Mouse (Mus musculus): ENCODE measurements around the gene Map3k3. TPM values are rescaled to one million over a fixed set of nuclear protein-coding genes. Genes with fewer than 3 reads are reported as not detected.
A peak's percentile ranks its signal among the peaks of the same experiment; 100 is the strongest.

Map3k3 gene
- polyA plus RNA-seq, 1 experiment = 3.5 TPM

GRCm38 (mm10) chr11:106193371-106194154, 109.2 kb downstream of the Map3k3 start:
- TF ChIP-seq GATA1 (IDR thresholded peaks at IDR 0.05; ENCODE audit: low read length) = no peak

DNA sequence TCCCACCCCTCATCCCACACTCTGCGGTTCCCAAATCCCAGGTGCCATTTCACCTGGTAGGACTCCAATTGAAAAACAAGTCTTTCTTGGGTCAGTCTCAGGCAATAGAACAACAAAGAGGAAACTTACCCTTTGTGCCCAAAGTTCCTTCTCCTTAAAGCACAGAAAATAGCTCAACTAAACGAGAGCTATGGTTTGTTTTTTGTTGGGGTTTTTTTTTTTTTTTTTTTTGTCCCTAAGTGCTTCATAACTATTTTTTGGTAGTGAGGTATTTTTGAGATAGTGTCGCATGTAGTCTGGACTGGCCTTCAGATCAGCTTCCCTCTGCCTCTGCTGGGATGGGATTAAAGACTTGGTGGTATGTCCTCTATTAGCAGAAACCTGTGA, 109.7 kb downstream of the Map3k3 start:
- TF ChIP-seq GATA1 (IDR thresholded peaks at IDR 0.05; ENCODE audit: low read length) = no peak

DNA sequence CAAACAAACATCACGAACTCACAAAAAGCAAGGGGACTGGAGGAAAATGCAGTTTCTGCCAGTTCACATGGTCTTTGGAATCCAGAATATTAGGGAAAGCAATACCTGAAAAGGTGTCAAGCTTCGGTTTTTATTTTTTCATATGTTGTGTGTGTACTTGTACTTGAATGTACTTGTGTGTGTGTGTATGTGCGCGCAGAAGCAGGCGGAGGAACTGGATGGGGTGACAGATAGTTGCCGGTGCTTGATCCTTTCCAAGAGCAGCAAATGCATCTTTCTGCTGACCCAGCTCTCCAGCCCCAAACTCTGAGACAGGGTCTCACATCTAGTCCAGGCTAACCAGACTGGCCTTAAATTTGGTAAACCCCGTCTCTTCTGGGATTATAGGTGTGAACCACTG, 110.5 kb downstream of the Map3k3 start:
- TF ChIP-seq GATA1 (IDR thresholded peaks at IDR 0.05; ENCODE audit: low read length) = no peak

DNA sequence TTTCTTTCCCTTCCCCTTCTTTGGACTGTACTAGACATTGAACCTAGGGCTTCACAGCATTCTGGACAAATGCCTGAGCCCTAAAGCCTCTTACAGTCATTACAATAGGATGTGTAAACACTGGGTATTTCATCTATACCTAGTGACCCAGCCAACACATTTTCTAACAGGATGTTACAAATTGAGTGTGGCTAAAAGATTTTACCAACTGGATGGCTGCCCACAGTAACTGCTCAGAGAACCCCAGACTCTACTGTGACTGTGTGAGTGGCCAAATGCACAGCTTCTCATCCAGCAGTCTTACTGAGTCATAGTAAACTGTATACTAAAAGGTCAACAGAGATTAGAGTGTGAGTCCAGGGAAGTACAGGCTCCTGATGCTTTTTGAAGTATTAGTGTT, 110.9 kb downstream of the Map3k3 start:
- no peak for TF ChIP-seq GATA1 (IDR thresholded peaks at IDR 0.05; ENCODE audit: low read length)

DNA sequence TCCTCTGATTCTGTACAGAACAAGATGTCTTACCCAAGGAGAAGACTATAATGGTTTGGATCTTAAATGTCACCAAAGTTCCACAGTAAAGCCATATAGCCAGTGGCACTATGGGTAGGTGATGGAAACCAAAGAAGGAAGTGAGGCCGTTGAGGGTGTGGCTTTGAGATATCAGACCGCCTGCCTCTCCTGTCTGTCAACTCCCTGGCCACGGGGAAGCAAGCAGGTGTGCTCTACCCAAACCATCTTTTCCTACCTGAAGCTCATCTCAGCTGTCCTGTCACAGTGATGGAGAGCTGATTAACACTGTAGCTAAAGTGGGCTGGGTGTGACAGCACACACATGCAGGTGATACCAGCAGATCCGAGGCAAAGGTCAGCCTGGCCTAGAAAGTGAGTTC, 113.9 kb downstream of the Map3k3 start:
- TF ChIP-seq GATA1 (IDR thresholded peaks at IDR 0.05; ENCODE audit: low read length) = no peak

DNA sequence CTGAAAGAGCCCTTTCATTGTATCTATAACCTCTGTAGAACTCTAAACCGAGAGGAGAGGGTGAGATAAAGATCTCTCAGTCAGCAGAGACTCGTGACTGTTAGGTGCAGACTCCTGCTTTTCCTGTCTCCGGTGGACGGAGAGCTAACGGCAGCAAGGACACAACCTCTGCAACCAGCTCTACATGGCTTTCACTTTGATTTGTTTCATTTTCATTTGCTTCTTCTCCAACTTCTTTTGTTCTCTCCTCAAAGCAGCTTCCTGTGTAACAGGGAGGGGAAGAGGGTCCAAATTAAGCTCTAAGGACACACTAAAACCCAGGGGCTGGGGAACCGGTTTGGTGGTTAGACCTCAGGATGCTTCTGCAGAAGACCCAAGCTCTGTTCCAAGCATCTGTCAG, 116.3 kb downstream of the Map3k3 start:
- no peak for TF ChIP-seq GATA1 (IDR thresholded peaks at IDR 0.05; ENCODE audit: low read length)

DNA sequence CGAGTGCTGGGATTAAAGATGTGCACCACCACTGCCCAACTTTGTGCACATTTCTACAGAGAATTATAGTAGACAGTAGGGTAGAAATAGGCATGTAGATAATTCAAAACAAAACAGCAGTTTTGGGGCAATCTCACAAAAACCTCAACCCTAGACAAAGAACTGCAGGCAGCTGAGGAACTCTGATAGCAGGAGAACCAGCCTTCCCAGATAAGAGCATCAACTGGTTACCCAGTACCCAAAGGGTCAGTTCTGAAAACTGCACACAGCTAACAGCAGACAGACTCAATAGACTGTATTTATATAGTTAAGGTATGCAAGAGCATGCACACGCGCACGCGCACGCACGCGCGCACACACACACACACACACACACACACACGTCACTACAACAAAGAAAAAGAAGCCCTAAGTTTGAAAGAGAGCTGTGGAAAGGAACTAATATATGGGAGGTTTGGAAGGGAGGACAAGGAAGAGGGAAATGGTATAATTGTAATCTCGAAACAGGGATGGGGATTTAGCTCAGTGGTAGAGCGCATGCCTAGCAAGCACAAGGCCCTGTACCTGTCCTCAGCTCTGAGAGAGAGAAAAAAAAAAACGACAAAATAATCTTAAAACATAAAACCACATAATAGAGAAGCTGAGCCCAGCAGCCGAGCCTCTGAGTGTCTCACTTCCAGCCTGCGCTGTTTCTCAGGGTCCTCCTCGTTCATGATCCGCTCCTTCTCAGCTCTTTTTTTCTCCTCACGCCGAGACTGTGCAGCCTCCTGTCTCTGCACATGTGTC, 117.1 kb downstream of the Map3k3 start:
- peak; percentile 86 for TF ChIP-seq GATA1 (IDR thresholded peaks at IDR 0.05; ENCODE audit: low read length)

DNA sequence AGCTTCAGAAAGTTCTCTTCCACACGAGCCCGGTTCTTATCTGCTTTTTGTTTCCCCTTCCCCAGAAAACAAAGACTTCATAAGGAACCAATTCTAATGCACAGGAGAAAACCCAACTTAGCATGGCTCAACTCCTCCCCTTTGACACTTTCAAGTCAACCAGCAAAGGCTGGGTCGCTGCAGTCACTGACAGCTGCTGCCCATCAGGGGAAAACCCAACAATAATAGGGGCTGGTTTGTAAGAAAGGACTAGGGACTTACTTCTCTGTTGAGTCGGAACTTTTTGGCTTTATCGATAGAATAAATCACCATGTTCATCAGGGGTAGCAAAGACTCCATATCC, 117.7 kb downstream of the Map3k3 start, which contains the start of gene Strada:
Strada (minus strand) TSS at position 46 of the 343 bp plus-strand sequence.
- TF ChIP-seq GATA1 (IDR thresholded peaks at IDR 0.05; ENCODE audit: low read length) = no peak

Other genes starting within 250 kb of the Map3k3 start
- not detected in 2 replicates for gene Cyb561, start 131.3 kb upstream of the Map3k3 start, polyA plus RNA-seq (2012)
- gene Ace, start 116.7 kb upstream of the Map3k3 start, polyA plus RNA-seq (2012) = not detected in 2 replicates
- not detected in 2 replicates for gene Ace3, start 89.9 kb upstream of the Map3k3 start, polyA plus RNA-seq (2012)
- gene Kcnh6, start 76.5 kb upstream of the Map3k3 start, polyA plus RNA-seq (2012) = not detected in 2 replicates
- gene Dcaf7, start 47.7 kb upstream of the Map3k3 start, polyA plus RNA-seq (2012) = 37.1 and 91.6 TPM in 2 replicates
- gene Taco1, start 18.6 kb upstream of the Map3k3 start, polyA plus RNA-seq (2012) = 19.8 and 20.1 TPM in 2 replicates
- gene Gm10840, start 76.2 kb downstream of the Map3k3 start, polyA plus RNA-seq (2012) = not detected in 2 replicates
- gene Limd2, start 76.2 kb downstream of the Map3k3 start, polyA plus RNA-seq (2012) = 218 and 245 TPM in 2 replicates
- 34.1 and 40.1 TPM in 2 replicates for gene Strada, start 117.6 kb downstream of the Map3k3 start, polyA plus RNA-seq (2012)
- 2.1 and 3.0 TPM in 2 replicates for gene Ccdc47, start 131.7 kb downstream of the Map3k3 start, polyA plus RNA-seq (2012)
- 29.6 and 36.2 TPM in 2 replicates for gene Ddx42, start 132.3 kb downstream of the Map3k3 start, polyA plus RNA-seq (2012)
- gene Ftsj3, start 171.5 kb downstream of the Map3k3 start, polyA plus RNA-seq (2012) = 7.3 and 23.1 TPM in 2 replicates
- 54.4 and 72.5 TPM in 2 replicates for gene Psmc5, start 171.5 kb downstream of the Map3k3 start, polyA plus RNA-seq (2012)
- 109 and 155 TPM in 2 replicates for gene Smarcd2, start 188.4 kb downstream of the Map3k3 start, polyA plus RNA-seq (2012)
- 0.04 TPM in 1 of 2 replicates, not detected in the other for gene Tcam1, start 192.1 kb downstream of the Map3k3 start, polyA plus RNA-seq (2012)
- not detected in 2 replicates for gene Gh, start 217.3 kb downstream of the Map3k3 start, polyA plus RNA-seq (2012)
- not detected in 2 replicates for gene Cd79b, start 230.1 kb downstream of the Map3k3 start, polyA plus RNA-seq (2012)

Data from G1E-ER4 (cell line).